10 mouse cellular contexts compared by ENCODE assay signal in genomic region chr4:135768572-135769526, GRCm38 (mm10). TPM values are rescaled to one million over a fixed set of nuclear protein-coding genes. Genes with fewer than 3 reads are reported as not detected.
DNase-seq lines count a peak whose midpoint lies in the region; ATAC-seq and TF ChIP-seq lines count a peak whose summit lies in the region.
"Had no signal": no experiment of that assay in that cellular context is flagged by ENCODE, and none has a peak within 500 bp of the region (broad histone marks: within the 10 kb centered on the region; RNA-seq: fewer than 3 reads in every experiment).

No protein-coding gene starts in this region.

- dilution Hi-C loops in CH12.LX (cut with MboI; ENCODE audit: extremely low pct_ligation_motif_present, extremely low pct_unique_long_range_greater_than_20kb, low sequenced_read_pairs) = no loop called here

- H3K27me3 ChIP-seq in kidney, adult 2 months (replicated peaks; ENCODE audit: control insufficient read depth, insufficient read depth, low read length) = no peaks in the 10 kb centered on the region
- H3K27me3 ChIP-seq in CH12.LX (replicated peaks) = peaks cover 29% of the 10 kb centered on the region
- H3K27me3 ChIP-seq in embryonic facial prominence, embryonic 11.5 days (ENCODE audit: control insufficient read depth, insufficient read depth, low read length) = no peaks in the 10 kb centered on the region
- H3K27me3 ChIP-seq in midbrain, postnatal 0 days (ENCODE audit: insufficient read depth, low read length) = no peaks in the 10 kb centered on the region
- H3K27me3 ChIP-seq: limb, embryonic 13.5 days; stomach, embryonic 15.5 days had no signal

- no peak overlapping the region for H3K4me3 ChIP-seq in kidney, adult 2 months (ENCODE audit: insufficient read depth, low read depth, low read length)
- no peak overlapping the region for H3K4me3 ChIP-seq in CH12.LX (replicated peaks in 1 of 3; ENCODE audit: low read depth in 2 of 3, low read length in 2 of 3, poor library complexity in 1 of 3)
- no peak overlapping the region for H3K4me3 ChIP-seq in embryonic facial prominence, embryonic 11.5 days (ENCODE audit: low read depth, low read length)
- H3K4me3 ChIP-seq in midbrain, postnatal 0 days (ENCODE audit: low read depth, low read length) = no peak overlapping the region
- H3K4me3 ChIP-seq: limb, embryonic 13.5 days; stomach, embryonic 15.5 days had no signal

- peak; percentile 81 for TF ChIP-seq CTCF in kidney, adult 2 months (conservative IDR thresholded peaks at IDR 0.05; ENCODE audit: insufficient read depth, insufficient read length, low read depth, low read length)
- peak in 1 of 2 experiments; percentile 65; a peak in 2 of 4 replicates for TF ChIP-seq CTCF in CH12.LX (conservative IDR thresholded peaks at IDR 0.05 in 1 of 2, IDR thresholded peaks at IDR 0.05 in 1 of 2; ENCODE audit: low read depth in 2 of 2, low read length in 2 of 2)
- TF ChIP-seq CTCF in midbrain, postnatal 0 days (IDR thresholded peaks at IDR 0.05) = peak; percentile 69

- H3K4me2 ChIP-seq in CH12.LX (ENCODE audit: insufficient read depth, low read depth, poor library complexity, severe bottlenecking) = no peak overlapping the region
- no peak overlapping the region for H3K4me2 ChIP-seq in embryonic facial prominence, embryonic 11.5 days (ENCODE audit: low read depth, low read length)
- no peak overlapping the region for H3K4me2 ChIP-seq in midbrain, postnatal 0 days (ENCODE audit: low read depth, low read length, poor library complexity, severe bottlenecking)
- H3K4me2 ChIP-seq: limb, embryonic 13.5 days; stomach, embryonic 15.5 days had no signal

- WGBS in kidney, adult 2 months = 67% methylated on average over 14 of the region's 14 CpGs
- WGBS in embryonic facial prominence, embryonic 11.5 days = 61% methylated on average over 14 of the region's 14 CpGs
- WGBS in midbrain, postnatal 0 days = 67% methylated on average over 14 of the region's 14 CpGs

- H3K9me3 ChIP-seq in CH12.LX (replicated peaks; ENCODE audit: low read length) = no peaks in the 10 kb centered on the region
- no peaks in the 10 kb centered on the region for H3K9me3 ChIP-seq in embryonic facial prominence, embryonic 11.5 days (replicated peaks; ENCODE audit: control insufficient read depth, low read length)
- H3K9me3 ChIP-seq in midbrain, postnatal 0 days (ENCODE audit: low read length) = no peaks in the 10 kb centered on the region
- H3K9me3 ChIP-seq: limb, embryonic 13.5 days; stomach, embryonic 15.5 days had no signal

- H3K9ac ChIP-seq in CH12.LX (ENCODE audit: insufficient read depth, low read depth) = no peak overlapping the region
- H3K9ac ChIP-seq in embryonic facial prominence, embryonic 11.5 days (replicated peaks; ENCODE audit: low read length) = no peak overlapping the region; the same call in 1 of the 2 replicates
- no peak overlapping the region for H3K9ac ChIP-seq in midbrain, postnatal 0 days (replicated peaks; ENCODE audit: low read length, poor library complexity, severe bottlenecking)
- H3K9ac ChIP-seq: limb, embryonic 13.5 days; stomach, embryonic 15.5 days had no signal

- H3K4me1 ChIP-seq in kidney, adult 2 months (ENCODE audit: control insufficient read depth, insufficient read depth, low read length) = no peaks in the 10 kb centered on the region
- peaks cover 13 to 35% of the 10 kb centered on the region in 2 experiments for H3K4me1 ChIP-seq in CH12.LX (ENCODE audit: control insufficient read depth in 1 of 2, insufficient read depth in 2 of 2)
- no peaks in the 10 kb centered on the region for H3K4me1 ChIP-seq in embryonic facial prominence, embryonic 11.5 days (ENCODE audit: control insufficient read depth, insufficient read depth, low read length)
- H3K4me1 ChIP-seq in midbrain, postnatal 0 days (ENCODE audit: insufficient read depth, low read length) = no peaks in the 10 kb centered on the region
- H3K4me1 ChIP-seq: limb, embryonic 13.5 days had no signal

- no peak overlapping the region for H3K27ac ChIP-seq in kidney, adult 2 months (ENCODE audit: insufficient read depth, low read depth, low read length)
- no peak overlapping the region for H3K27ac ChIP-seq in CH12.LX (ENCODE audit: insufficient read depth, low read depth)
- H3K27ac ChIP-seq in embryonic facial prominence, embryonic 11.5 days (replicated peaks; ENCODE audit: low read depth, low read length) = no peak overlapping the region
- no peak overlapping the region for H3K27ac ChIP-seq in midbrain, postnatal 0 days (ENCODE audit: low read depth, low read length)
- H3K27ac ChIP-seq: limb, embryonic 13.5 days; stomach, embryonic 15.5 days had no signal

- peak; percentile 55 for DNase-seq in kidney, adult 2 months
- DNase-seq in kidney, adult 11 months = no peak
- DNase-seq in CH12.LX (ENCODE audit: extremely low read depth) = peak; percentile 43
- DNase-seq in adrenal gland, postnatal 14 days = peak; percentile 77
- peak; percentile 49 for DNase-seq in embryonic facial prominence, embryonic 11.5 days (ENCODE audit: low spot score)
- peak; percentile 68 to 70 for DNase-seq in kidney, postnatal 25 days
- peak; percentile 35 for DNase-seq in midbrain, postnatal 0 days (ENCODE audit: low spot score)
- DNase-seq in natural killer cell, adult 2 months (ENCODE audit: low spot score in 2 of 2) = no peak

- no peaks in the 10 kb centered on the region for H3K79me2 ChIP-seq in CH12.LX (replicated peaks; ENCODE audit: control insufficient read depth, extremely low read depth, insufficient read depth, poor library complexity, severe bottlenecking)

- TF ChIP-seq POLR2A in kidney, adult 2 months (IDR thresholded peaks at IDR 0.05; ENCODE audit: low read depth, low read length) = no peak
- TF ChIP-seq POLR2A in CH12.LX (IDR thresholded peaks at IDR 0.05; ENCODE audit: low read depth, low read length) = no peak

- no peak for ATAC-seq in embryonic facial prominence, embryonic 11.5 days (replicated peaks; ENCODE audit: insufficient number of reproducible peaks, low FRiP score, low TSS enrichment, low read depth)
- no peak for ATAC-seq in midbrain, postnatal 0 days (ENCODE audit: low FRiP score)

- in situ Hi-C loops in CH12.LX (cut with MboI; ENCODE audit: low pct_ligation_motif_present, low pct_unique_long_range_greater_than_20kb, low sequenced_read_pairs) = loop anchor here (5.0 kb wide), 1 partner anchor 42 kb away; the partner anchor contains the start of gene Il22ra1

- TF ChIP-seq RAD21 in CH12.LX (IDR thresholded peaks at IDR 0.05; ENCODE audit: low read depth, low read length) = peak; percentile 57

- TF ChIP-seq EP300 in CH12.LX (IDR thresholded peaks at IDR 0.05; ENCODE audit: low read length) = no peak

- no peaks in the 10 kb centered on the region for H3K36me3 ChIP-seq in kidney, adult 2 months (ENCODE audit: control insufficient read depth, insufficient read depth, low read length)
- H3K36me3 ChIP-seq in CH12.LX (replicated peaks in 1 of 2; ENCODE audit: control insufficient read depth in 1 of 2, insufficient read depth in 1 of 2, low read length in 1 of 2) = no peaks in the 10 kb centered on the region
- H3K36me3 ChIP-seq in embryonic facial prominence, embryonic 11.5 days (replicated peaks; ENCODE audit: control insufficient read depth, insufficient read depth, low read depth, low read length) = no peaks in the 10 kb centered on the region
- H3K36me3 ChIP-seq in midbrain, postnatal 0 days (ENCODE audit: insufficient read depth, low read length) = no peaks in the 10 kb centered on the region
- H3K36me3 ChIP-seq: limb, embryonic 13.5 days; stomach, embryonic 15.5 days had no signal

TF ChIP-seq in CH12.LX, 34 proteins besides CTCF, POLR2A, EP300 and RAD21:
- TF ChIP-seq SMC3 (IDR thresholded peaks at IDR 0.05; ENCODE audit: low read depth, low read length) (peak; percentile 41), PAX5 (IDR thresholded peaks at IDR 0.05; ENCODE audit: low read length) (no peak)
TF ChIP-seq in CH12.LX: peak in this region for 1.

RNA-seq across cellular contexts. Expression of gene Myom3, which starts 9.3 kb away (rescaled TPM):
- 0.10 and 1.5 TPM in 2 replicates for polyA plus RNA-seq in kidney, adult 2 months (2012; rRNA removed)
- total RNA-seq in CH12.LX (2012; rRNA removed) = 0.04 TPM in 1 of 2 replicates, not detected in the other
- total RNA-seq in CH12.LX (2014; rRNA removed) = not detected in 2 replicates
- not detected in 2 replicates for polyA plus RNA-seq in CH12.LX (2012; ENCODE audit: insufficient read length, low read depth)
- 0.59 and 0.75 TPM in 2 replicates for total RNA-seq in adrenal gland, postnatal 14 days (2021)
- polyA plus RNA-seq in embryonic facial prominence, embryonic 11.5 days (2014; fragmentation: Nextera tagmentation; extraction: Ambion mirVana) = 0.31 TPM in 1 of 2 replicates, not detected in the other
- total RNA-seq in midbrain, postnatal 0 days (2014; rRNA removed) = 0.60 and 0.99 TPM in 2 replicates
- polyA plus RNA-seq in midbrain, postnatal 0 days (2015; fragmentation: Nextera tagmentation; extraction: Ambion mirVana) = 1.4 and 1.6 TPM in 2 replicates

RNA-seq across cellular contexts. Expression of gene Il22ra1, which starts 40.9 kb away (rescaled TPM):
- polyA plus RNA-seq in kidney, adult 2 months (2012; rRNA removed) = 3.0 and 4.1 TPM in 2 replicates
- not detected in 2 replicates for total RNA-seq in CH12.LX (2012; rRNA removed)
- not detected in 2 replicates for total RNA-seq in CH12.LX (2014; rRNA removed)
- not detected in 2 replicates for polyA plus RNA-seq in CH12.LX (2012; ENCODE audit: insufficient read length, low read depth)
- 0.67 and 0.75 TPM in 2 replicates for total RNA-seq in adrenal gland, postnatal 14 days (2021)
- polyA plus RNA-seq in embryonic facial prominence, embryonic 11.5 days (2014; fragmentation: Nextera tagmentation; extraction: Ambion mirVana) = not detected in 2 replicates
- 0.11 TPM in 1 of 2 replicates, not detected in the other for total RNA-seq in midbrain, postnatal 0 days (2014; rRNA removed)
- polyA plus RNA-seq in midbrain, postnatal 0 days (2015; fragmentation: Nextera tagmentation; extraction: Ambion mirVana) = not detected in 2 replicates
- polyA plus RNA-seq: limb, embryonic 13.5 days had no signal

Comparison
In these comparisons a context has a peak if more than half of its experiments do, and no peak if none do; other contexts are left out.
1. DNase-seq: peak in kidney, adult 2 months (single experiment), CH12.LX (single experiment), adrenal gland, postnatal 14 days (single experiment), embryonic facial prominence, embryonic 11.5 days (single experiment), kidney, postnatal 25 days (2 of 2) and midbrain, postnatal 0 days (single experiment); none in kidney, adult 11 months (single experiment) and natural killer cell, adult 2 months (0 of 2).